Mouse (Mus musculus) liver, adult 2 months (tissue): ENCODE measurements around the gene 2810408A11Rik. TPM values are rescaled to one million over a fixed set of nuclear protein-coding genes. Genes with fewer than 3 reads are reported as not detected.

ENCODE experiments used
- DNase-seq: peaks from one replicate; pipeline ENCODE4 v3.0.0-alpha.2; 2011; ENCODE audit warnings: low read depth, low spot score; ENCODE audit errors: extremely low read depth
- H3K27ac ChIP-seq: fragments of 200-500 bp; replicated peaks from 2 replicates; pipeline ENCODE4 v1.5.1; 2012; ENCODE audit warnings: low read depth, mild to moderate bottlenecking, control low read depth, inconsistent platforms, low read length; ENCODE audit not compliant: insufficient read depth
- H3K27me3 ChIP-seq: fragments of 200-500 bp; 2 replicates; pipeline ENCODE4 v1.6.1; 2012; ENCODE audit warnings: mild to moderate bottlenecking, moderate library complexity, low read length, inconsistent platforms; ENCODE audit not compliant: control insufficient read depth, insufficient read depth
- H3K36me3 ChIP-seq: fragments of 200-500 bp; 2 replicates; pipeline ENCODE4 v1.6.1; 2012; ENCODE audit warnings: low read length, inconsistent platforms; ENCODE audit not compliant: control insufficient read depth, insufficient read depth
- H3K4me1 ChIP-seq: fragments of 200-500 bp; 2 replicates; pipeline ENCODE4 v1.6.1; 2011; ENCODE audit warnings: low read length; ENCODE audit not compliant: control insufficient read depth, insufficient read depth
- H3K4me3 ChIP-seq: fragments of 200-500 bp; 2 replicates; pipeline ENCODE4 v1.5.1; 2011; ENCODE audit warnings: low read depth, mild to moderate bottlenecking, control low read depth, low read length, moderate library complexity; ENCODE audit not compliant: insufficient read depth
- H3K79me2 ChIP-seq: fragments of 200-500 bp; 2 replicates; pipeline ENCODE4 v1.6.1; 2012; ENCODE audit warnings: inconsistent platforms, mild to moderate bottlenecking, low read length, moderate library complexity; ENCODE audit not compliant: control insufficient read depth, insufficient read depth
- H3K9ac ChIP-seq: fragments of 200-500 bp; 2 replicates; pipeline ENCODE4 v1.6.1; 2012; ENCODE audit warnings: low read depth, mild to moderate bottlenecking, control low read depth, inconsistent platforms, low read length
- CTCF ChIP-seq: fragments of 200-500 bp; IDR thresholded peaks from 2 replicates; pipeline ENCODE4 v1.5.1; 2011; ENCODE audit warnings: low read depth, low read length, control low read depth
- POLR2A ChIP-seq: fragments of 200-500 bp; IDR thresholded peaks from 2 replicates; pipeline ENCODE4 v1.6.1; 2011; ENCODE audit warnings: low read length, control low read depth; ENCODE audit not compliant: insufficient read depth; ENCODE audit errors: extremely low read depth
- WGBS: fragments of 180-500 bp; shearing (Covaris S2); methylation state at CpG from one replicate; pipeline ENCODE4 v1.1.7; 2018; 5-methylcytosine and 5-hydroxymethylcytosine counted together
- polyA plus RNA-seq: library from polyadenylated mRNA; depleted of rRNA; stranded (reverse); fragments of >200 nt; gene quantifications from 2 replicates; pipeline ENCODE4 v1.2.3, GENCODE M21; 2012
- total RNA-seq: library from RNA; depleted of rRNA; stranded (reverse); fragments of >200 nt; gene quantifications from 2 replicates; pipeline ENCODE4 v1.2.3, GENCODE M21; 2014

Gene 2810408A11Rik
- total and polyA plus RNA-seq, 2 experiments: 0.06 to 0.18 TPM

- 0 out of 2 replicates have a peak, but pooled peaks cover 3% of the 10 kb centered on the region for H3K4me1 ChIP-seq
- 92% methylated on average over 3 of the region's 3 CpGs for WGBS
Measured at GRCm38 (mm10) chr11:69878399-69878798, 22.4 kb downstream of the 2810408A11Rik start.

DNA sequence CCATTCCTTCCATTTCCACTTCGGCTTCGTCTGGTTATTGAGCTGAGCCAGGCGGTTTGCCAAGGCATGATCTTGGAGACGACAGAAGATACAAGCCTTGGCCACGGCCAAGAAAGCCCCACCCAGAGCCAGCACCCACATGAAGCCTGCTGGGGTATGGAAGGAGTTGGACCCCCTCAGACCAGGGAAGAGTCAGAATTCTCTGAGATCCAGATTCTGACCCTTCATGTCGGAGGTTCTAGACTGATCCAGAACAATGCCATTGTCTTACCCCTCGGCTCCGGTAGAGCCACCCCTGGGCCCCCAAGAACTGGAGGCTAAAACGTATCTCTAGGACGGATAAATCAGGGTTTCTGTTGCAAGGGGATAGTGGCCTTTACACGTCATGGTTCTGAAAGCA, 22.9 kb downstream of the 2810408A11Rik start, which contains the start of gene Tmem95:
Gene Tmem95, minus strand, starts transcription at position 141 of the 400 bp plus-strand sequence.
- H3K4me1 ChIP-seq: 0 out of 2 replicates have a peak, but pooled peaks cover 3% of the 10 kb centered on the region
- DNase-seq: no peak
- no peak within 1 kb of the TSS for H3K9ac ChIP-seq
- WGBS: 89% methylated on average over 11 of the region's 11 CpGs
- no peaks in the 10 kb centered on the region for H3K27me3 ChIP-seq
- H3K79me2 ChIP-seq: no peaks in the 10 kb centered on the region
- no peak for TF ChIP-seq CTCF
- no peak for TF ChIP-seq POLR2A
- no peaks in the 10 kb centered on the region for H3K36me3 ChIP-seq
- no peak within 1 kb of the TSS for H3K4me3 ChIP-seq
- H3K27ac ChIP-seq: no peak within 1 kb of the TSS

More at GRCm38 (mm10) chr11:69878399-69878798, 22.4 kb downstream of the 2810408A11Rik start:
- TF ChIP-seq CTCF (no peak), POLR2A (no peak)
- Histone ChIP-seq H3K9ac (no peak overlapping the region), H3K79me2 (no peaks in the 10 kb centered on the region), H3K27ac (no peak overlapping the region), H3K36me3 (no peaks in the 10 kb centered on the region), H3K4me3 (no peak overlapping the region), H3K27me3 (no peaks in the 10 kb centered on the region)
- DNase-seq: no peak

DNA sequence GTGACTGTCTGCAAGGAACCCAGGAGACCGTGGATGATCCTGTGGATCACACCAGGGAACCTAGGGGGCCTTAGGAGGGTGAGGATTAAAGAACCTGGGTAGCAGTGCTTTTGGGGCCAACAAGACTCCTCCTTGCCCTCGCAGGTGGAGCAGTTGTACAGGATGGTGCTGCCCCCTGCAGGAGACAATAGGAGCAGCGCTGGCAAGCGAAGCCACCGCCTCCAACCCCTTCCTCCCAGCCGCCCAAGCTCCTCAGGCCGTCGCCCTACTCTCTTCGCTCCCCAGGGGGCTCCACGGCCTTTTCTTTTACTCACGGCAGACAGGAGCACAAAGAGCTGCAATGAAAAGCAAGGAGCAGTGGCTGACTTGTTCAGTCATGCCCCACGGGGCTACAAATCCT, 23.9 kb downstream of the 2810408A11Rik start:
- Histone ChIP-seq H3K27me3 (no peaks in the 10 kb centered on the region), H3K79me2 (no peaks in the 10 kb centered on the region), H3K9ac (no peak overlapping the region), H3K4me3 (no peak overlapping the region), H3K4me1 (0 out of 2 replicates have a peak, but pooled peaks cover 3% of the 10 kb centered on the region), H3K36me3 (no peaks in the 10 kb centered on the region), H3K27ac (no peak overlapping the region)
- peak; percentile 96 for TF ChIP-seq CTCF
- TF ChIP-seq POLR2A: no peak
- WGBS: 4% methylated on average over 12 of the region's 12 CpGs
- DNase-seq: peak; percentile 46

DNA sequence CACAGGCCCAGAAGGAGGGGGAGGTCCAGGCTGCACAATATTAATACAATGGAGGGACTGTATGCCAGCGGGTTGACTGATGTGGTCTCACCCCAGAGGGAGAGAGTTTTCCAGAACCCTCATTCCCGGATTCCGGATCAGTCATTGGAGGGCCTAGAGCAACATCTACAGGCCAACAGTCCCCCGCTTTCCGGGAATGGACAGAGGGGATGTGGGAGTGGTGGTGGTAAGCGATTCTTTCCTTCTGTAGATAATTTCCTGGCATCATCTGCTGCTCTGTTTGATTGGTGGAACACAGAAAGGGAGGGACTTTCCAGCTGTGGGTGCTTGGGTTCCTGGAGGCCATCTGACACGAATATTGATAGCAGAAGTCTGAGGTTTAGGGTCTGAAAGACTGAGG, 24.6 kb downstream of the 2810408A11Rik start:
- Histone ChIP-seq H3K27ac (no peak overlapping the region), H3K79me2 (no peaks in the 10 kb centered on the region), H3K36me3 (no peaks in the 10 kb centered on the region), H3K9ac (no peak overlapping the region), H3K4me1 (no peaks in the 10 kb centered on the region), H3K4me3 (no peak overlapping the region), H3K27me3 (no peaks in the 10 kb centered on the region)
- no peak for DNase-seq
- 67% methylated on average over 7 of the region's 7 CpGs for WGBS
- TF ChIP-seq POLR2A (no peak), CTCF (no peak)

DNA sequence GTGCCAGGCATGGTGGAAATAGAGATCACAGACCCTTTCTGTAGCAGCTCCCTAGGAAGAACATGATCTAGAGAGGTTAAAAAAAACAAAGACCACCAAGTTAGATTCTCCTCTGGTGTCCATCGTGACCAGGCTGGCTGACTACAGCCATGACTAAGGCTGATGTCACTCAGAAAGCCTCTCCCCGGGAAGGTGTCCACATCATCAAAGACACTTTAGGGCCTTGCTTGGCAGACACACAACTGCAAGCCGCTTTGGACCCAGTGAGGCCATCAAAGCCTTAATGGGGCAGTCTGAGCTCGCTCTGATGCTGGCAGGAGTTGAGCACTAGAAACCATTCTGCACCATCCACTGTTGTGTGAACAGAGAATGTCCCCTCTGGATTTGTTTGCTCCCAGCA, 28.3 kb downstream of the 2810408A11Rik start:
- WGBS: 85% methylated on average over 4 of the region's 4 CpGs
- H3K27ac ChIP-seq: no peak overlapping the region
- H3K9ac ChIP-seq: no peak overlapping the region
- no peaks in the 10 kb centered on the region for H3K36me3 ChIP-seq
- H3K79me2 ChIP-seq: no peaks in the 10 kb centered on the region
- TF ChIP-seq CTCF (no peak), POLR2A (no peak)
- no peak for DNase-seq
- no peaks in the 10 kb centered on the region for H3K4me1 ChIP-seq
- H3K4me3 ChIP-seq: no peak overlapping the region
- no peaks in the 10 kb centered on the region for H3K27me3 ChIP-seq

GRCm38 (mm10) chr11:69871822-69872221, 29.0 kb downstream of the 2810408A11Rik start:
- Histone ChIP-seq H3K79me2 (no peaks in the 10 kb centered on the region), H3K36me3 (no peaks in the 10 kb centered on the region), H3K27ac (no peak overlapping the region), H3K9ac (no peak overlapping the region), H3K4me1 (no peaks in the 10 kb centered on the region), H3K27me3 (no peaks in the 10 kb centered on the region), H3K4me3 (no peak overlapping the region)
- no peak for TF ChIP-seq POLR2A
- no peak for TF ChIP-seq CTCF
- 92% methylated on average over 7 of the region's 7 CpGs for WGBS
- no peak for DNase-seq
